Mouse (Mus musculus) heart, adult 11 months (tissue): ENCODE data around the gene Mpdz.
A peak's percentile ranks its signal among the peaks of the same experiment; 100 is the strongest.

Source experiments
- DNase-seq: peaks from one replicate; pipeline ENCODE4 v3.0.0; 2022

Mpdz gene

DNA sequence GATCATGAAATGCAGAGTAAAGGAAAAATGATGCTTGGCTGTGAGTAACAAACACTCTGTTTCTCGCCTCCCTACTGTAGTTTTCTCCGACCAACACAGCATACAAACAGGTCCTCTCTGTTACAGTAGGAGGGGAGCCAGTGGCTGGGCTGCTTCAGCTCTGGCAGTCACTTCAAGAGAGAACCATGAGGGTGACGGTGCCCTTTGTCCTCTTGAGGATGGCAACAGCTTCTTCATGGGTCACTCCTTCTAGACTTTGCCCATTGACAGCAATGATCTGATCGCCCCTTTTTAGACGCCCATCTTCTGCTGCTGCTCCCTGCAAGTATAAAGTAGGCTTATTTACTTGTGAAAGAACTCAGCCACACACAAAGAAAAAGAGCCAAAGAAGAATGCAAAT lies 163.2 kb downstream of the Mpdz start:
- DNase-seq = peak; percentile 76

DNA sequence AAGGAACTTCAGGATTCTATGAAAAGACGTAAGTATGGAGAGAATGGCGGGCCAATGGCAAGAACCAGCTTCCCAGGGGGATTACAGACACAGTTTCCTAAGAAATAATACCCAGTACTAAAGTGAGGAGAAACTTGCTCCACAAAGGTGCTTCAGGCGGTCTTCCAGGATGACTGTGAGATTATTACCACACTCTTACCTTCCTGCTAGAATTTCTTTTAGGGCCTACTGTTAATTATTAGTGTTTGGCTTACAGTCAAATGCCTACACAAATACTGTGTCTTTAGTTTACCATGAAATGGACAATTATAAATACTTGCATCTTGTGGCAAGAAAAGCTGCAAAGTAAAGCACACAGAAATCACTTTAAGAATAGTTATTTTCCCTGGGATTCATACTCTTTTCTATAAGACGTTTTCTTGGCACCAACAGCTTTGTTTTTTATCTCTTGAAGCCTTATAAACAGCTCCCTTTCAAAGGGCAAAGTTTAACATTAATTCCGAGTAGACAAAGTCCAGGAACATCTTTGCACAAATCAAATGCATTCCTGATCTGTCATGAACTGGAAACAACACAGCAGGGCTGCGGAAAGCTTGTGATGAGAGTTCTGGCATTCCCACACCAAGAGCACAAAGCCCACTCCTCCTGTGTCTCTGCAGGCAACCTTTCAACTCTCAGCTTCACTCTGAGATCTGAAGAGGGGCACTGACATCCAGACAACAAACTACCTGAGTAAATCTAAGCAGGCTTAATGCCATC lies 166.5 kb downstream of the Mpdz start:
- peak; percentile 46 for DNase-seq

DNA sequence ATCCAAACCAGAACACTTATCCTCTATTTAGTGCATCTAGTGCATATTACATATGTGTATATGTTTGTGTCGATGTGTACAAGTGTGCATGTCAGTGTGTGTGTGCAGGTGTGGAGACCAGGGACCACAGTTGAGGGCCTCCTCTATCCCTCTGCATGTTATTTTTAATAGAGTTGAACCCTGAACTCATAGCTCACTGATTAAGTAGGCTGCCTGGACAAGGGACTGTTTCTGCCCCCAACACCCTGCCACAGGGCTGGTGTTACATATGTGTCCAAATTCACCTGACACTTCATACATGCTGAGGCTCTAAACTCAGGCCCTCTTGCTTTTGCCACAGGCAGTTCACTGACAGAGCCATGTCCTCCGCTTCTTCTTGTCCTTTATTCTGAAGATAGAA lies 169.5 kb downstream of the Mpdz start:
- no peak for DNase-seq

DNA sequence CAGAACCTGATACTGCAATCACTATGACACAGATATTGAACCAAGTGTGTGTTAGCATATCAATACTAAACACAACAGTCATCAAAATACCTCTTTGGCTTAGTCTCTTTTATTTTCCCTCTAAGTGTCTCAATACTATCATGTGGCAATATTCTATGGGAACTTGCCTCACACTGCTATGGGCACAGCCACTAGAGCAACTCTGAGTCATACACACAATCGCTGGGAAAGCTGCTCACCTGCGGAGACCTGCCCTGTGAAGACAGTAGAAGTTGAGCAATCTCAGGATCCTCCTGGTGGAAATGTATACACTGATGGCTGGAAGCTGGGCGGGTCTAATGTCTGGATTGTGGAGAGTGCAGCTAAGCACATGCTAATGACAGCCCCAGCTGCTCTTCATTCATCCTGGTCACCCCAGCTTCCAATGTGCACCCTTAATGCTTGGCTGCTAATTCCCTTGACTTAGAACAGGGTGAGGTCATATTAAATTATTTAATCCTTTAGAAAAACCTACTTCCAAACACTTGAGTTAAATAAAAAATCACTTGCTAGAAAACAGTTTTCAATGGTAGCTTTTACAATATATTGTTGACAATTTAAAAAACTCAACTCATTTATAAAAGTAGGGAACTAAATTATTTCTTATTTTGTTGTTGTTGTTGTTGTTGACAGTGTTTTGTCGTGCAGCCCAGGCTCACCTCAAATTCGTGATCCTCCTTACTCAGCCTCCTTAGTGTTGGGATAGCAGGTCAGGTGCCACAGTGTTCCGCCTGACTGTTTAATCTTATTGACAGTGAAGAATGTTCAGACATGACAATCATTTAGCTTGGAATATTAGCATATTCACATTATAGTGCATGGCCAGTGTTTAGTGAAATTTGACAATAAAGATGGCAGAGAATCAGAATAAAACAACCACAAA lies 189.5 kb downstream of the Mpdz start:
- peak; percentile 46 for DNase-seq

DNA sequence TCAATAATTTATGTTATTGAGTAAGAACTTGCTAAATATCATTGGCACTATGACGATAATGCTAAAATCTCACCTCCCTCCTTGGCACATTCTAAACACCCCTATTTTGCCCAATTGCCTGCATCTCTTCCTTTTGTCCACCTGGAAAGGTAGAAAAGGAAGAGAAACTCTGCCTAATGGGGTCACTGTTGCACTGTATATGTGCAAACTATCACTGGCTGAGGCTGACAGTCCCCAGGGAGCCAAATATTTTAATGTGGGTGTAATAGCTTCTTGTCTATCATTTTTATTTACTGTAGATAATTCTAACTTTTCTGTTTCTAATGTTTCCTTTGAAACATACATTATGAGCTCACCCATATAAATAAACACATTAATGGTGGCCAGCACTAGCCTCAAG lies 190.3 kb downstream of the Mpdz start:
- DNase-seq = no peak

DNA sequence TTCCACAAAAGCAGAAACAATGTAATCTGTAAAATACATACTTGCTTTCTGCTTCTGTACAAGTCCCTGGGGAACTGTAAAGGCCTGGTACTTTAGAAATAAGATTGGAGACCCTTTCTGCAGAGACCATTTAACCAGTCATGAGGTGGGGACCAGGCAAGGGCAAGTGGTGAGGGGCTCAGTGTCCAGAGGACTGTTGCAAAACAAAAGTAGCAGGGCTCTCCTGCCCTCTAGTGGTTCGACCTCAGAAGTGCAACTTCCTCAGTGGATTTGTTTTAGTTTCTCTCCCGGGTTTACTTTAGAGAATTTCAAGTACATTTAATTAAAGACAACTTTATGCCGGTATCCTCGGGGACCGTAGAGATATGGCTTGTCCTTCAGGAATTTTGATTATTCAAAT lies 190.7 kb downstream of the Mpdz start:
- no peak for DNase-seq

DNA sequence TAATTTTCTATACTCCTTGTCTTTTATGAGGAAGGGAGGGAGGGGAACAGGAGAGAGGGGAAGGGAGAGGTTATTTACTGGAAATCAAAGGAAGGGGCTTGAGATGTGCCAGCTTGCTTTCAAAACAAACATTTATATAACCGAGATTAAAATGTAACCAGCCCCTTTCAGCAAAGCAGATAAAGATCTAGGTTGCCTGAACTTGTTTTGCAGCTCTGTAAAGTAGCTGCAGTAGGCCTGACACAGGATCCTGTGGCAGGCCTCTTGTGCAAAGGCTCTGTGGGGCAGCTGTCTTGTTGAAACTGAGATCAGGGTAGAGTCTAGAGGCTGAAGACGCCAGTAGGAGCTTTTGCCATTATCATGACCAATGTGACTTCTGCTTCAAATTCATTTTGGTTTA lies 193.4 kb downstream of the Mpdz start:
- no peak for DNase-seq

DNA sequence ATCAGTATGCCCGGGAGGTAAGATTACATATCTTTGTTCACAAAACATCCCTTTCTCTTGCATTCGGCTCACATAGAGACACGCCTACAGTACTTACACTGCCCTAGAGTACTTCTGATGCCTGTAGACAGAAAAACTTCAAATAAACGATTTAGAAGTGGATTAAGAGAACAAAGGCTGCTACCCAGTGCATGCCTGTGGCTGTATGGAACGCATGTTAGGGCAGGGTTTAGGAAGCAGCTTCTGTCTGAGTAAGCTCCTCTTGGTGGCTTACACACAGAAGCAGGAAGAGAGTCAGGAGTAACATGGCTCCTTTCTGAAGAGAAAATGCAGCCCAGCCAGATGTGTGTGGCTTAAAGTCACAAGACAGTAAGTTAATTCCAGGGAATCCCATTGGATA lies 206.4 kb downstream of the Mpdz start:
- no peak for DNase-seq
